Comparison of ENCODE assay signal across 31 mouse cellular contexts in the genomic region with DNA sequence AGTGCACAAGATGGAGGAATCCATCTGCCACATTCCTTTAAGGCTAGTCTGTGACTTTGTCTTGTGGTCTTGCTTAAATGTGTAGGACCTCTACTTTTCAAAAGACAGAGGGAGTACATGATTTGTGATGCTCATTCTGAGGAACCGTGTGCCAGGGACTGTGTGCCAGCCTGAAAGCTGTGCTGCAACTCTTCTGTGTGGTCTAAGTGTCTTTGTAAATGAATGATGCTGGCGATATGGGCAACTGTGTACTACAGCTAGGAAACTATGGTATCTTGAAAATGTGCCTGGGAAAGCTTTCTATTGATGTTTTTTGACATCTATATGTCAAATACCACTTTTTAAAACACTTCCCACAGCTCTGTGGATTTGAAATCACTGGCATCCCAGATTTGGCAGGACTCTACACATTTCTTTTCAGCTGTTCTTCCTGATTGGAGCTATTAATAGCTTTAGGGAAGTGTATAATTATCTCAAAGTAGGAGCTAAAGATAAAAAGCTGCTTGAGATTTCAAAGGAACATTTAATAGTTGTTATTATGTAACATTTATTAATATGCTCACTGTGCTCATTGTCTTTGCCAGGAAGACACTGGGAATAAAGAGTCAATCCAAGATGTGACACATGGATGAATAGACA. TPM values are rescaled to one million over a fixed set of nuclear protein-coding genes. Genes with fewer than 3 reads are reported as not detected.
A peak's percentile ranks its signal among the peaks of the same experiment; 100 is the strongest.
DNase-seq lines count a peak whose midpoint lies in the region; ATAC-seq and TF ChIP-seq lines count a peak whose summit lies in the region.
"Had no signal": no experiment of that assay in that cellular context is flagged by ENCODE, and none has a peak within 500 bp of the region (broad histone marks: within the 10 kb centered on the region; RNA-seq: fewer than 3 reads in every experiment).

No protein-coding gene starts in this region.

- DNase-seq in cerebellum, adult 9-11 months: no peak
- no peak for DNase-seq in layer of hippocampus, adult 2 months (ENCODE audit: low spot score in 2 of 2)
- no peak for DNase-seq in layer of hippocampus, adult 11-12 months (ENCODE audit: low spot score)
- DNase-seq in right cerebral cortex, adult 18-20 months: peak; percentile 10
- no peak for DNase-seq in right cerebral cortex, postnatal 4 days
- peak; percentile 70 for DNase-seq in telencephalon, adult 2 months (ENCODE audit: low read depth, low spot score)
- no peak for DNase-seq in adrenal gland, adult 2 months
- DNase-seq: adrenal gland, adult 8-10 months; cerebellum, adult 18-20 months; cerebellum, postnatal 14 days; gastrocnemius, postnatal 10 days; kidney, adult 18-20 months; kidney, postnatal 25 days; layer of hippocampus, postnatal 36 days; liver; lung, postnatal 10 days; thymus, postnatal 14 days had no signal

- no peak for TF ChIP-seq CTCF in layer of hippocampus, adult 2 months (conservative IDR thresholded peaks at IDR 0.05)

- H3K4me3 ChIP-seq in layer of hippocampus, adult 2 months: no peak overlapping the region
- H3K4me3 ChIP-seq: embryonic facial prominence, embryonic 10.5 days; embryonic facial prominence, embryonic 15.5 days; heart, embryonic 10.5 days; heart, embryonic 15.5 days; kidney, embryonic 15.5 days; liver, embryonic 15.5 days; neural tube, embryonic 12.5 days; stomach, embryonic 15.5 days had no signal

- ATAC-seq in cerebellum, adult (ENCODE audit: insufficient number of reproducible peaks, low FRiP score, low TSS enrichment): peak; percentile 10; the same call in 1 of the 2 replicates
- ATAC-seq: activated CD4-positive, CD25-positive, alpha-beta regulatory T cell, adult 4 months; hindbrain, embryonic 16.5 days; midbrain, embryonic 16.5 days had no signal

- peak overlapping the region; percentile 54; the same call in 1 of the 2 replicates for H3K27ac ChIP-seq in layer of hippocampus, adult 2 months
- H3K27ac ChIP-seq: embryonic facial prominence, embryonic 10.5 days; embryonic facial prominence, embryonic 15.5 days; heart, embryonic 10.5 days; heart, embryonic 15.5 days; kidney, embryonic 15.5 days; liver, embryonic 15.5 days; neural tube, embryonic 12.5 days; stomach, embryonic 15.5 days had no signal

RNA-seq across cellular contexts. Expression of gene Gpr63, which starts 48.9 kb away (rescaled TPM):
- 10 to 100 TPM; 39.3 to 42.4 TPM for total RNA-seq in layer of hippocampus, adult 2 months (2021)
- total RNA-seq in adrenal gland, adult 2 months (2021): 1 to 10 TPM; 3.8 to 5.4 TPM
- polyA plus RNA-seq in adrenal gland, adult 2 months (2012; rRNA removed): 4.5 and 5.9 TPM in 2 replicates
- total RNA-seq: CH12.LX; megakaryocyte, adult 5-6 weeks had no signal
- polyA plus RNA-seq: activated CD4-positive, CD25-positive, alpha-beta regulatory T cell, adult 4 months; liver, embryonic 15.5 days had no signal

Comparison
In these comparisons a context has a peak if more than half of its experiments do, and no peak if none do; other contexts are left out.
1. DNase-seq: peak in right cerebral cortex, adult 18-20 months (single experiment) and telencephalon, adult 2 months (single experiment); none in cerebellum, adult 9-11 months (single experiment), layer of hippocampus, adult 2 months (0 of 2), layer of hippocampus, adult 11-12 months (single experiment), right cerebral cortex, postnatal 4 days (single experiment) and adrenal gland, adult 2 months (single experiment).
2. RNA of gene Gpr63, which starts 48.9 kb away (total RNA-seq): 39.3 to 42.4 TPM in layer of hippocampus, adult 2 months; 3.8 to 5.4 TPM in adrenal gland, adult 2 months; every median in the first group is over 4 times any median in the second.